Mouse (Mus musculus): ENCODE measurements around the gene Lactb. TPM values are rescaled to one million over a fixed set of nuclear protein-coding genes. Genes with fewer than 3 reads are reported as not detected.
A peak's percentile ranks its signal among the peaks of the same experiment; 100 is the strongest.

Gene Lactb
- total and polyA plus RNA-seq, 3 experiments = 27.0 to 108 (median 36.9) TPM

GRCm38 (mm10) chr9:67013501-67013900 is 38.2 kb upstream of the Lactb start:
- peak; percentile 95 for DNase-seq (ENCODE audit: low read depth, low spot score)
- Histone ChIP-seq H3K9me3 (replicated peaks; ENCODE audit: insufficient read depth, low read length) (no peaks in the 10 kb centered on the region), H3K27ac (ENCODE audit: control insufficient read depth, low read depth, low read length) (peak overlapping the region; percentile 89), H3K36me3 (ENCODE audit: control insufficient read depth in 1 of 2, insufficient read depth in 2 of 2, low read length in 2 of 2) (peaks cover 0 to 33% of the 10 kb centered on the region in 2 experiments; a peak in 2 of 4 replicates), H3K4me1 (ENCODE audit: control insufficient read depth in 1 of 2, insufficient read depth in 2 of 2, low read length in 2 of 2) (peaks cover 7 to 41% of the 10 kb centered on the region in 2 experiments), H3K27me3 (ENCODE audit: control insufficient read depth in 1 of 2, insufficient read depth in 2 of 2, low read length in 2 of 2) (no peaks in the 10 kb centered on the region), H3K9ac (ENCODE audit: control insufficient read depth, low read depth, low read length, poor library complexity, severe bottlenecking) (peak overlapping the region; percentile 42; the same call in 1 of the 2 replicates), H3K4me3 (ENCODE audit: control insufficient read depth in 1 of 2, insufficient read depth in 1 of 2, low read depth in 2 of 2, low read length in 2 of 2) (no peak overlapping the region), H3K79me2 (ENCODE audit: control insufficient read depth, insufficient read depth, low read length, poor library complexity) (no peaks in the 10 kb centered on the region)
- TF ChIP-seq HCFC1 (IDR thresholded peaks at IDR 0.05; ENCODE audit: low read depth, low read length) = no peak
- peak; percentile 64; the same call in 1 of the 2 replicates for TF ChIP-seq MXI1 (IDR thresholded peaks at IDR 0.05; ENCODE audit: low read depth, low read length)
- TF ChIP-seq NRF1 (IDR thresholded peaks at IDR 0.05; ENCODE audit: insufficient read depth, low read depth, low read length, poor library complexity, severe bottlenecking) = no peak
- TF ChIP-seq JUND (IDR thresholded peaks at IDR 0.05; ENCODE audit: low read depth, low read length) = peak; percentile 54; the same call in 1 of the 2 replicates
- no peak for TF ChIP-seq SMC3 (IDR thresholded peaks at IDR 0.05; ENCODE audit: low read depth, low read length)
- TF ChIP-seq GATA1 (IDR thresholded peaks at IDR 0.05; ENCODE audit: low read depth, low read length) = peak; percentile 98
- TF ChIP-seq CTCF (IDR thresholded peaks at IDR 0.05 in 2 of 3, conservative IDR thresholded peaks at IDR 0.05 in 1 of 3; ENCODE audit: control insufficient read depth in 1 of 3, insufficient read depth in 1 of 3, low read depth in 2 of 3, low read length in 3 of 3, poor library complexity in 1 of 3, severe bottlenecking in 1 of 3) = no peak
- TF ChIP-seq ETS1 (IDR thresholded peaks at IDR 0.05; ENCODE audit: low read depth, low read length) = peak; percentile 94
- TF ChIP-seq GABPA (IDR thresholded peaks at IDR 0.05; ENCODE audit: low read depth, low read length) = peak; percentile 61
- 0 out of 2 replicates have a peak, but pooled peaks have one; percentile 6 for TF ChIP-seq CHD2 (IDR thresholded peaks at IDR 0.05; ENCODE audit: low read length)
- TF ChIP-seq ZNF384 (IDR thresholded peaks at IDR 0.05; ENCODE audit: low read depth, low read length) = peak; percentile 90
- TF ChIP-seq MAFK (IDR thresholded peaks at IDR 0.05; ENCODE audit: borderline replicate concordance, low read depth, low read length) = 0 out of 2 replicates have a peak, but pooled peaks have one; percentile 61
- TF ChIP-seq POLR2AphosphoS2 (IDR thresholded peaks at IDR 0.05; ENCODE audit: low read length) = no peak
- TF ChIP-seq SIN3A (IDR thresholded peaks at IDR 0.05; ENCODE audit: low read length) = peak; percentile 88
- TF ChIP-seq ZC3H11A (IDR thresholded peaks at IDR 0.05; ENCODE audit: low read depth, low read length) = no peak
- TF ChIP-seq ZKSCAN1 (IDR thresholded peaks at IDR 0.05; ENCODE audit: low read depth, low read length) = no peak
- 0 out of 2 replicates have a peak, but pooled peaks have one; percentile 28 for TF ChIP-seq ELF1 (IDR thresholded peaks at IDR 0.05; ENCODE audit: low read depth, low read length)
- TF ChIP-seq UBTF (IDR thresholded peaks at IDR 0.05; ENCODE audit: borderline replicate concordance, insufficient read depth, low read depth, low read length) = no peak
- peak; percentile 47 for TF ChIP-seq MAX (IDR thresholded peaks at IDR 0.05; ENCODE audit: low read length)
- TF ChIP-seq MAZ (IDR thresholded peaks at IDR 0.05; ENCODE audit: low read depth, low read length) = peak; percentile 77; the same call in 1 of the 2 replicates
- TF ChIP-seq RCOR1 (IDR thresholded peaks at IDR 0.05; ENCODE audit: low read depth, low read length) = peak; percentile 88
- no peak for TF ChIP-seq USF1 (IDR thresholded peaks at IDR 0.05; ENCODE audit: low read depth, low read length)
- peak; percentile 74 for TF ChIP-seq TBP (IDR thresholded peaks at IDR 0.05; ENCODE audit: low read depth, low read length)
- TF ChIP-seq POLR2AphosphoS5 (IDR thresholded peaks at IDR 0.05; ENCODE audit: borderline replicate concordance, low read depth, low read length) = no peak
- TF ChIP-seq MYC (IDR thresholded peaks at IDR 0.05; ENCODE audit: low read depth, low read length) = peak; percentile 87
- no peak for TF ChIP-seq E2F4 (IDR thresholded peaks at IDR 0.05; ENCODE audit: borderline replicate concordance, low read depth, low read length)
- no peak for TF ChIP-seq MYB (IDR thresholded peaks at IDR 0.05; ENCODE audit: low read depth, low read length)
- peak; percentile 85 for TF ChIP-seq TAL1 (IDR thresholded peaks at IDR 0.05; ENCODE audit: low read length)
- no peak; the same call in 1 of the 2 replicates for TF ChIP-seq NELFE (IDR thresholded peaks at IDR 0.05; ENCODE audit: low read depth, low read length)
- no peak for TF ChIP-seq MEF2A (IDR thresholded peaks at IDR 0.05; ENCODE audit: extremely low read depth, insufficient replicate concordance, low read depth, low read length, poor library complexity, severe bottlenecking)
- no peak for TF ChIP-seq USF2 (IDR thresholded peaks at IDR 0.05; ENCODE audit: borderline replicate concordance in 1 of 2, insufficient read depth in 1 of 2, low read depth in 1 of 2, low read length in 2 of 2)
- TF ChIP-seq ZMIZ1 (IDR thresholded peaks at IDR 0.05; ENCODE audit: low read depth, low read length) = no peak
- TF ChIP-seq CHD1 (IDR thresholded peaks at IDR 0.05; ENCODE audit: low read depth, low read length) = no peak
- no peak for TF ChIP-seq RAD21 (IDR thresholded peaks at IDR 0.05; ENCODE audit: low read depth, low read length)
- no peak for TF ChIP-seq BHLHE40 (IDR thresholded peaks at IDR 0.05; ENCODE audit: borderline replicate concordance, low read depth, low read length)
- TF ChIP-seq TCF12 (IDR thresholded peaks at IDR 0.05; ENCODE audit: low read depth, low read length) = peak; percentile 92
- no peak for TF ChIP-seq KAT2A (conservative IDR thresholded peaks at IDR 0.05; ENCODE audit: low read depth, low read length)
